Mouse (Mus musculus) spleen, adult 2 months (tissue): Measurements from ENCODE around the gene Jmjd8. TPM values are rescaled to one million over a fixed set of nuclear protein-coding genes. Genes with fewer than 3 reads are reported as not detected.

Experiments used
- DNase-seq, 2 experiments: peaks; one replicate each; pipeline versions ENCODE4 v3.0.0 to v3.0.0-alpha.2; 2012 to 2021; ENCODE audit warnings: low spot score in 2 of 2, low read depth in 1 of 2
- H3K27ac ChIP-seq: fragments of 200-500 bp; 2 replicates; pipeline ENCODE4 v1.5.1; 2012; ENCODE audit warnings: low read length, inconsistent platforms; ENCODE audit not compliant: insufficient read depth
- H3K27me3 ChIP-seq: fragments of 200-500 bp; 2 replicates; pipeline ENCODE4 v1.6.1; 2012; ENCODE audit warnings: mild to moderate bottlenecking, moderate library complexity, low read length, inconsistent platforms; ENCODE audit not compliant: control insufficient read depth, insufficient read depth
- H3K36me3 ChIP-seq: fragments of 200-500 bp; 2 replicates; pipeline ENCODE4 v1.6.1; 2012; ENCODE audit warnings: mild to moderate bottlenecking, low read length, inconsistent platforms; ENCODE audit not compliant: control insufficient read depth, insufficient read depth
- H3K4me1 ChIP-seq: fragments of 200-500 bp; 2 replicates; pipeline ENCODE4 v1.6.1; 2011; ENCODE audit warnings: inconsistent platforms; ENCODE audit not compliant: control insufficient read depth, insufficient read depth, insufficient read length
- H3K4me3 ChIP-seq: fragments of 200-500 bp; 2 replicates; pipeline ENCODE4 v1.5.1; 2011; ENCODE audit warnings: mild to moderate bottlenecking, inconsistent platforms; ENCODE audit not compliant: insufficient read depth, insufficient read length; ENCODE audit errors: extremely low read depth
- CTCF ChIP-seq: fragments of 200-500 bp; IDR thresholded peaks from 2 replicates; pipeline ENCODE4 v1.5.1; 2011; ENCODE audit warnings: mild to moderate bottlenecking, inconsistent platforms; ENCODE audit not compliant: insufficient read depth, insufficient read length, insufficient replicate concordance; ENCODE audit errors: extremely low read depth
- POLR2A ChIP-seq: fragments of 200-500 bp; IDR thresholded peaks from 2 replicates; pipeline ENCODE4 v1.6.1; 2011; ENCODE audit warnings: low read depth, low read length, inconsistent platforms
- WGBS: fragments of 180-500 bp; shearing (Covaris S2); methylation state at CpG from one replicate; pipeline ENCODE4 v1.1.7; 2018; 5-methylcytosine and 5-hydroxymethylcytosine counted together
- polyA plus RNA-seq: library from polyadenylated mRNA; depleted of rRNA; stranded (reverse); fragments of >200 nt; gene quantifications from 2 replicates; pipeline ENCODE4 v1.2.3, GENCODE M21; 2012

Jmjd8 gene
- polyA plus RNA-seq, 1 experiment, result 31.3 TPM

- Histone ChIP-seq H3K27ac (no peak overlapping the region), H3K4me1 (no peaks in the 10 kb centered on the region; the same call in 1 of the 2 replicates), H3K36me3 (peaks cover 2% of the 10 kb centered on the region; the same call in 1 of the 2 replicates), H3K27me3 (no peaks in the 10 kb centered on the region), H3K4me3 (no peak overlapping the region)
- no peak for DNase-seq
- no peak for TF ChIP-seq POLR2A
- no peak for TF ChIP-seq CTCF
- WGBS, result 86% methylated on average over 11 of the region's 11 CpGs
Measured at GRCm38 (mm10) chr17:25873405-25874147, 44.9 kb downstream of the Jmjd8 start.

- Histone ChIP-seq H3K27me3 (no peaks in the 10 kb centered on the region), H3K4me3 (peak overlapping the region; percentile 93), H3K27ac (peak overlapping the region; percentile 49), H3K36me3 (peaks cover 4% of the 10 kb centered on the region; the same call in 1 of the 2 replicates), H3K4me1 (no peaks in the 10 kb centered on the region; the same call in 1 of the 2 replicates)
- WGBS, result 12% methylated on average over 14 of the region's 14 CpGs
- DNase-seq, result no peak
- TF ChIP-seq POLR2A (no peak), CTCF (no peak)
Measured at GRCm38 (mm10) chr17:25874148-25874720, 45.6 kb downstream of the Jmjd8 start.

- TF ChIP-seq POLR2A (no peak), CTCF (no peak)
- H3K27ac ChIP-seq, result peak within 1 kb of the TSS; percentile 86
- peaks cover 4% of the 10 kb centered on the region; the same call in 1 of the 2 replicates for H3K36me3 ChIP-seq
- no peaks in the 10 kb centered on the region for H3K27me3 ChIP-seq
- H3K4me1 ChIP-seq, result no peaks in the 10 kb centered on the region; the same call in 1 of the 2 replicates
- WGBS, result under 1% methylated on average over 25 of the region's 25 CpGs
- peak; percentile 80 to 91 for DNase-seq
- H3K4me3 ChIP-seq, result peak within 1 kb of the TSS; percentile 93
Measured at GRCm38 (mm10) chr17:25874721-25875170, 46.1 kb downstream of the Jmjd8 start, which contains the start of gene Mettl26. TSS of gene Mettl26 (plus strand) at chr17:25875074.

GRCm38 (mm10) chr17:25875171-25876136, 46.8 kb downstream of the Jmjd8 start:
- Histone ChIP-seq H3K27me3 (no peaks in the 10 kb centered on the region), H3K4me1 (no peaks in the 10 kb centered on the region; the same call in 1 of the 2 replicates), H3K36me3 (peaks cover 4% of the 10 kb centered on the region; the same call in 1 of the 2 replicates), H3K27ac (peak overlapping the region; percentile 86), H3K4me3 (peak overlapping the region; percentile 93)
- peak; percentile 54 to 89 for DNase-seq
- WGBS, result under 1% methylated on average over 59 of the region's 59 CpGs
- TF ChIP-seq CTCF, result no peak
- TF ChIP-seq POLR2A, result peak; percentile 70

GRCm38 (mm10) chr17:25876347-25876915, 47.8 kb downstream of the Jmjd8 start:
- TF ChIP-seq CTCF (no peak), POLR2A (no peak)
- WGBS, result 80% methylated on average over 10 of the region's 10 CpGs
- no peak overlapping the region for H3K4me3 ChIP-seq
- H3K4me1 ChIP-seq, result no peaks in the 10 kb centered on the region; the same call in 1 of the 2 replicates
- H3K27me3 ChIP-seq, result no peaks in the 10 kb centered on the region
- H3K36me3 ChIP-seq, result peaks cover 4% of the 10 kb centered on the region; the same call in 1 of the 2 replicates
- no peak for DNase-seq
- H3K27ac ChIP-seq, result no peak overlapping the region

GRCm38 (mm10) chr17:25877025-25877424, 48.4 kb downstream of the Jmjd8 start:
- DNase-seq, result no peak
- H3K27ac ChIP-seq, result no peak overlapping the region
- peaks cover 4% of the 10 kb centered on the region; the same call in 1 of the 2 replicates for H3K36me3 ChIP-seq
- H3K4me3 ChIP-seq, result no peak overlapping the region
- H3K4me1 ChIP-seq, result no peaks in the 10 kb centered on the region; the same call in 1 of the 2 replicates
- WGBS, result 96% methylated on average over 3 of the region's 3 CpGs
- H3K27me3 ChIP-seq, result no peaks in the 10 kb centered on the region
- TF ChIP-seq POLR2A (no peak), CTCF (no peak)
